Mouse (Mus musculus): Measurements from ENCODE around the gene Usp35. TPM values are rescaled to one million over a fixed set of nuclear protein-coding genes. Genes with fewer than 3 reads are reported as not detected.

Usp35 gene
- polyA plus RNA-seq, 1 experiment from 2014 or later: 2.1 TPM

- Histone ChIP-seq H3K4me3 (ENCODE audit: low read depth, low read length) (no peak overlapping the region), H3K36me3 (ENCODE audit: insufficient read depth) (0 out of 2 replicates have a peak, but pooled peaks cover 6% of the 10 kb centered on the region), H3K9me3 (ENCODE audit: low read depth, low read length) (no peaks in the 10 kb centered on the region), H3K27me3 (ENCODE audit: insufficient read depth, low read length) (no peaks in the 10 kb centered on the region), H3K4me2 (no peak overlapping the region), H3K9ac (no peak overlapping the region), H3K27ac (ENCODE audit: low read depth) (no peak overlapping the region), H3K4me1 (ENCODE audit: insufficient read depth) (0 out of 2 replicates have a peak, but pooled peaks cover 6% of the 10 kb centered on the region)
- ATAC-seq (ENCODE audit: insufficient read depth) (no peak), DNase-seq (no peak)
- no peak for TF ChIP-seq CTCF (IDR thresholded peaks at IDR 0.05; ENCODE audit: low read depth)
- 85% methylated on average over 4 of the region's 4 CpGs for WGBS
Measured at GRCm38 (mm10) chr7:97346822-97347166, 15.0 kb upstream of the Usp35 start.

GRCm38 (mm10) chr7:97346111-97346821 lies 14.4 kb upstream of the Usp35 start:
- no peak for DNase-seq
- Histone ChIP-seq H3K27me3 (ENCODE audit: insufficient read depth, low read length) (no peaks in the 10 kb centered on the region), H3K36me3 (ENCODE audit: insufficient read depth) (0 out of 2 replicates have a peak, but pooled peaks cover 6% of the 10 kb centered on the region), H3K9ac (no peak overlapping the region), H3K9me3 (ENCODE audit: low read depth, low read length) (no peaks in the 10 kb centered on the region), H3K27ac (ENCODE audit: low read depth) (no peak overlapping the region), H3K4me2 (no peak overlapping the region), H3K4me3 (ENCODE audit: low read depth, low read length) (no peak overlapping the region), H3K4me1 (ENCODE audit: insufficient read depth) (0 out of 2 replicates have a peak, but pooled peaks cover 6% of the 10 kb centered on the region)
- ATAC-seq (ENCODE audit: insufficient read depth): no peak
- TF ChIP-seq CTCF (IDR thresholded peaks at IDR 0.05; ENCODE audit: low read depth): no peak
- 64% methylated on average over 9 of the region's 9 CpGs for WGBS

- H3K27ac ChIP-seq (ENCODE audit: low read depth): no peak overlapping the region
- 36% methylated on average over 10 of the region's 10 CpGs for WGBS
- DNase-seq (peak; percentile 52), ATAC-seq (ENCODE audit: insufficient read depth) (peak; percentile 40)
- 0 out of 2 replicates have a peak, but pooled peaks cover 6% of the 10 kb centered on the region for H3K36me3 ChIP-seq (ENCODE audit: insufficient read depth)
- 0 out of 2 replicates have a peak, but pooled peaks cover 6% of the 10 kb centered on the region for H3K4me1 ChIP-seq (ENCODE audit: insufficient read depth)
- H3K27me3 ChIP-seq (ENCODE audit: insufficient read depth, low read length): no peaks in the 10 kb centered on the region
- H3K4me3 ChIP-seq (ENCODE audit: low read depth, low read length): no peak overlapping the region
- H3K9ac ChIP-seq: no peak overlapping the region; the same call in 1 of the 2 replicates
- H3K9me3 ChIP-seq (ENCODE audit: low read depth, low read length): no peaks in the 10 kb centered on the region
- no peak overlapping the region for H3K4me2 ChIP-seq
- TF ChIP-seq CTCF (IDR thresholded peaks at IDR 0.05; ENCODE audit: low read depth): no peak
Measured at GRCm38 (mm10) chr7:97345229-97345871, 13.5 kb upstream of the Usp35 start.

- Histone ChIP-seq H3K4me3 (ENCODE audit: low read depth, low read length) (no peak overlapping the region), H3K9me3 (ENCODE audit: low read depth, low read length) (no peaks in the 10 kb centered on the region), H3K36me3 (ENCODE audit: insufficient read depth) (0 out of 2 replicates have a peak, but pooled peaks cover 6% of the 10 kb centered on the region), H3K4me1 (ENCODE audit: insufficient read depth) (0 out of 2 replicates have a peak, but pooled peaks cover 6% of the 10 kb centered on the region), H3K27ac (ENCODE audit: low read depth) (no peak overlapping the region; the same call in 1 of the 2 replicates), H3K9ac (no peak overlapping the region), H3K27me3 (ENCODE audit: insufficient read depth, low read length) (no peaks in the 10 kb centered on the region), H3K4me2 (no peak overlapping the region)
- 57% methylated on average over 2 of the region's 2 CpGs for WGBS
- DNase-seq (no peak), ATAC-seq (ENCODE audit: insufficient read depth) (no peak)
- TF ChIP-seq CTCF (IDR thresholded peaks at IDR 0.05; ENCODE audit: low read depth): no peak
Measured at GRCm38 (mm10) chr7:97344655-97345054, 12.8 kb upstream of the Usp35 start.

- no peak for ATAC-seq (ENCODE audit: insufficient read depth)
- Histone ChIP-seq H3K9me3 (ENCODE audit: low read depth, low read length) (no peaks in the 10 kb centered on the region), H3K4me3 (ENCODE audit: low read depth, low read length) (no peak overlapping the region), H3K27ac (ENCODE audit: low read depth) (no peak overlapping the region), H3K9ac (no peak overlapping the region), H3K27me3 (ENCODE audit: insufficient read depth, low read length) (no peaks in the 10 kb centered on the region), H3K4me2 (no peak overlapping the region), H3K36me3 (ENCODE audit: insufficient read depth) (no peaks in the 10 kb centered on the region), H3K4me1 (ENCODE audit: insufficient read depth) (0 out of 2 replicates have a peak, but pooled peaks cover 6% of the 10 kb centered on the region)
- no peak for TF ChIP-seq CTCF (IDR thresholded peaks at IDR 0.05; ENCODE audit: low read depth)
- DNase-seq: no peak
- WGBS: 61% methylated on average over 2 of the region's 2 CpGs
Measured at GRCm38 (mm10) chr7:97342961-97343360, 11.1 kb upstream of the Usp35 start.

- no peak overlapping the region for H3K9ac ChIP-seq
- ATAC-seq (ENCODE audit: insufficient read depth) (no peak), DNase-seq (no peak)
- no peak overlapping the region for H3K4me2 ChIP-seq
- H3K9me3 ChIP-seq (ENCODE audit: low read depth, low read length): no peaks in the 10 kb centered on the region
- 44% methylated on average over 18 of the region's 18 CpGs for WGBS
- no peak for TF ChIP-seq CTCF (IDR thresholded peaks at IDR 0.05; ENCODE audit: low read depth)
- H3K27me3 ChIP-seq (ENCODE audit: insufficient read depth, low read length): no peaks in the 10 kb centered on the region
- 0 out of 2 replicates have a peak, but pooled peaks cover 6% of the 10 kb centered on the region for H3K4me1 ChIP-seq (ENCODE audit: insufficient read depth)
- H3K36me3 ChIP-seq (ENCODE audit: insufficient read depth): no peaks in the 10 kb centered on the region
- H3K27ac ChIP-seq (ENCODE audit: low read depth): no peak overlapping the region
- H3K4me3 ChIP-seq (ENCODE audit: low read depth, low read length): no peak overlapping the region
Measured at GRCm38 (mm10) chr7:97340907-97341849, 9.4 kb upstream of the Usp35 start.
